In genomic region chr5:140540106-140540505, GRCm38 (mm10) we compare ENCODE assay signal across 9 mouse cellular contexts. TPM values are rescaled to one million over a fixed set of nuclear protein-coding genes. Genes with fewer than 3 reads are reported as not detected.
A peak's percentile ranks its signal among the peaks of the same experiment; 100 is the strongest.
DNase-seq lines count a peak whose midpoint lies in the region; ATAC-seq and TF ChIP-seq lines count a peak whose summit lies in the region.
"Had no signal": no experiment of that assay in that cellular context is flagged by ENCODE, and none has a peak within 500 bp of the region (broad histone marks: within the 10 kb centered on the region; RNA-seq: fewer than 3 reads in every experiment).

No protein-coding gene starts in this region.

- H3K4me3 ChIP-seq in forebrain, embryonic 16.5 days (replicated peaks; ENCODE audit: low read length), result no peak overlapping the region
- H3K4me3 ChIP-seq in lung, postnatal 0 days (ENCODE audit: low read depth, low read length), result no peak overlapping the region
- H3K4me3 ChIP-seq: lung, embryonic 15.5 days had no signal

- peak; percentile 95 for TF ChIP-seq CTCF in lung, postnatal 0 days (IDR thresholded peaks at IDR 0.05)

- ATAC-seq in forebrain, embryonic 16.5 days, result peak; percentile 54; the same call in 1 of the 2 replicates
- peak; percentile 73 to 83 for ATAC-seq in hematopoietic stem cell, adult 5-6 weeks (replicated peaks in 1 of 2; ENCODE audit: insufficient read depth in 1 of 2, low FRiP score in 2 of 2, low TSS enrichment in 1 of 2, low read depth in 1 of 2, poor library complexity in 2 of 2, severe bottlenecking in 2 of 2)
- peak; percentile 27; the same call in 1 of the 2 replicates for ATAC-seq in lung, postnatal 0 days

- H3K4me2 ChIP-seq in forebrain, embryonic 16.5 days (ENCODE audit: low read length), result no peak overlapping the region
- no peak overlapping the region for H3K4me2 ChIP-seq in lung, postnatal 0 days (replicated peaks; ENCODE audit: low read depth, low read length)
- H3K4me2 ChIP-seq: lung, embryonic 15.5 days had no signal

- peak; percentile 63 for DNase-seq in MEL-GATA-1-ER (ENCODE audit: extremely low read depth, low read depth)
- peak; percentile 80 for DNase-seq in c-Kit-positive CD71-positive TER-119-positive erythroid progenitor cells, embryonic 14.5 days (ENCODE audit: low spot score)
- peak; percentile 60 for DNase-seq in layer of hippocampus, adult 9-10 months (ENCODE audit: low spot score)
- peak; percentile 82 for DNase-seq in lung, postnatal 0 days (ENCODE audit: low spot score)
- peak; percentile 87 for DNase-seq in retina, postnatal 1 day
- DNase-seq in urinary bladder, adult 18-20 months (ENCODE audit: low spot score in 2 of 2), result peak; percentile 63 to 80

- H3K27me3 ChIP-seq in forebrain, embryonic 16.5 days (replicated peaks; ENCODE audit: control insufficient read depth, insufficient read depth, low read length), result no peaks in the 10 kb centered on the region
- H3K27me3 ChIP-seq in lung, postnatal 0 days (replicated peaks; ENCODE audit: insufficient read depth, low read length), result no peaks in the 10 kb centered on the region
- H3K27me3 ChIP-seq: lung, embryonic 15.5 days had no signal

- H3K4me1 ChIP-seq in forebrain, embryonic 16.5 days (replicated peaks; ENCODE audit: control insufficient read depth, insufficient read depth, low read length), result peaks cover 16% of the 10 kb centered on the region
- no peaks in the 10 kb centered on the region; the same call in 1 of the 2 replicates for H3K4me1 ChIP-seq in lung, postnatal 0 days (ENCODE audit: insufficient read depth, low read depth, low read length)

- no peaks in the 10 kb centered on the region for H3K36me3 ChIP-seq in forebrain, embryonic 16.5 days (ENCODE audit: control insufficient read depth, insufficient read depth)
- no peaks in the 10 kb centered on the region for H3K36me3 ChIP-seq in lung, postnatal 0 days (ENCODE audit: insufficient read depth, low read length)
- H3K36me3 ChIP-seq: lung, embryonic 15.5 days had no signal

- WGBS in forebrain, embryonic 16.5 days, result 11% methylated on average over 8 of the region's 8 CpGs
- 15% methylated on average over 8 of the region's 8 CpGs for WGBS in lung, postnatal 0 days

- TF ChIP-seq EP300 in lung, postnatal 0 days (IDR thresholded peaks at IDR 0.05), result no peak

- no peak overlapping the region for H3K27ac ChIP-seq in forebrain, embryonic 16.5 days (ENCODE audit: low read length)
- H3K27ac ChIP-seq in lung, postnatal 0 days (ENCODE audit: low read length), result no peak overlapping the region
- H3K27ac ChIP-seq: lung, embryonic 15.5 days had no signal

- no peaks in the 10 kb centered on the region for H3K9me3 ChIP-seq in forebrain, embryonic 16.5 days (ENCODE audit: control insufficient read depth, low read length)
- no peaks in the 10 kb centered on the region for H3K9me3 ChIP-seq in lung, postnatal 0 days (ENCODE audit: low read length)
- H3K9me3 ChIP-seq: lung, embryonic 15.5 days had no signal

- H3K9ac ChIP-seq in forebrain, embryonic 16.5 days (replicated peaks; ENCODE audit: low read depth, low read length), result no peak overlapping the region
- no peak overlapping the region for H3K9ac ChIP-seq in lung, postnatal 0 days (replicated peaks; ENCODE audit: low read depth)
- H3K9ac ChIP-seq: lung, embryonic 15.5 days had no signal

RNA-seq across cellular contexts. Expression of gene Grifin, which starts 24.8 kb away (rescaled TPM):
- polyA plus RNA-seq in forebrain, embryonic 16.5 days (2015; fragmentation: Nextera tagmentation; extraction: Ambion mirVana), result not detected in 2 replicates
- total RNA-seq in hematopoietic stem cell, adult 5-6 weeks (2017), result not detected in 2 replicates
- polyA plus RNA-seq in lung, postnatal 0 days (2015; fragmentation: Nextera tagmentation; extraction: Ambion mirVana), result not detected in 2 replicates
- polyA plus RNA-seq: lung, embryonic 15.5 days had no signal

RNA-seq across cellular contexts. Expression of gene Chst12, which starts 34.8 kb away (rescaled TPM):
- 15.6 and 17.7 TPM in 2 replicates for polyA plus RNA-seq in forebrain, embryonic 16.5 days (2015; fragmentation: Nextera tagmentation; extraction: Ambion mirVana)
- total RNA-seq in hematopoietic stem cell, adult 5-6 weeks (2017), result 21.4 and 26.2 TPM in 2 replicates
- 19.9 and 21.7 TPM in 2 replicates for polyA plus RNA-seq in lung, postnatal 0 days (2015; fragmentation: Nextera tagmentation; extraction: Ambion mirVana)

Comparison
In these comparisons a context has a peak if more than half of its experiments do, and no peak if none do; other contexts are left out.
1. ATAC-seq: peak in every context shown above with its lines; median percentile 78 in hematopoietic stem cell, adult 5-6 weeks; 54 in forebrain, embryonic 16.5 days; 27 in lung, postnatal 0 days.